Mouse (Mus musculus) kidney, adult 8-10 months (tissue): ENCODE data around the gene Meis1.
A peak's percentile ranks its signal among the peaks of the same experiment; 100 is the strongest.

Experiments used
- DNase-seq, 2 experiments: peaks; one replicate each; pipeline ENCODE4 v3.0.0; 2022

The Meis1 gene

GRCm38 (mm10) chr11:18900489-18900888 lies 118.3 kb downstream of the Meis1 start:
- no peak for DNase-seq

DNA sequence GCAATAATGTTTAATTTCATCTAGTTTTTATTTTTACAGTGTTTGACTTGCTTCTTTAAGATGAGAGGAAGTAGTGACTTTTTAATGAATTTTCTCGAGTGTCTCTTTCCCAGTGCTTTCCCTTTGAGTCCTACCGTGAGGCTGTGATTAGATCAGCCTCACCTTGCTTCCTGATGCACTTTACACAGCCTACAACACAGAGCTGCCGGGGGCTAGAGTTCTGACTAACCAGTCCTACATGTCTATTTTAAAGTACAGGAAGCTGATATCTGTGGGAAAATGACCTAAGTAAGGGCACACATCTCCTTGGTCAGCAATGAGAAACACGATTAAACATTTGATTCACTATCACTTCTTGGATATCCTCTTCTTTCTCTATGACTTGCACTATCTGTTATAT lies 119.9 kb downstream of the Meis1 start:
- DNase-seq: no peak

DNA sequence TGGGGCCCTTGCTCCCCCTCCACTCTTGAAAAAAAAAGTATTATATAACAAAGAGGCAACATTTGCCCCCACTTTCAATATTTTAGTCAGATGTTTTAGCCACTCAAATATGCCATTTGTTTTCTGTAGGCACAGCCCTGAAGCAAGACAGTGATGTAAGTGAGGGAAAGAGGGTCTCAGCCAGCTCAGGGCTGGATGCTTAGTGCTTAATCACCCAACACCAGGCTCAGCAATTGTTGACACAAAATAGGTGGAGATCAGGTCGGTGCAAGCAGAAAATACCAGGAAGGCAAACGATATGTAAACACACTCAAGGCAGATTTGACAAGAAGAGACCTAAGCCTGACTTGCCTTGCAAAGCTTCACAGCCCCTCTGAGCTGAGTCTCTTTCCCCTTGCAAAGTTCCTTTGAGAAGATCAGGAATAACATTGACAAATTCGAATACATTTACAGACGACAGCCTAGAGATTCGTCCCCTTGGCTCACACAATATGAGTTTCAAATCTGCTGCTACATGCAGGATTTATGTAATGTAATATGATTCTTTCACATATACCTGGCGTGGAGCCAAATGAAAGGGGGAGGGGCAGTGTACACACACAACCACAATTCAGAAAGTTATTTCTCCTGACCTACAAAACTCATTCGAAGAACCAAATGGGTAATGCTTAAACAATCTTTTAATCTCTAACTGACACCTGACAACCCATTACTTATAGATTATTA lies 120.7 kb downstream of the Meis1 start:
- DNase-seq: no peak

DNA sequence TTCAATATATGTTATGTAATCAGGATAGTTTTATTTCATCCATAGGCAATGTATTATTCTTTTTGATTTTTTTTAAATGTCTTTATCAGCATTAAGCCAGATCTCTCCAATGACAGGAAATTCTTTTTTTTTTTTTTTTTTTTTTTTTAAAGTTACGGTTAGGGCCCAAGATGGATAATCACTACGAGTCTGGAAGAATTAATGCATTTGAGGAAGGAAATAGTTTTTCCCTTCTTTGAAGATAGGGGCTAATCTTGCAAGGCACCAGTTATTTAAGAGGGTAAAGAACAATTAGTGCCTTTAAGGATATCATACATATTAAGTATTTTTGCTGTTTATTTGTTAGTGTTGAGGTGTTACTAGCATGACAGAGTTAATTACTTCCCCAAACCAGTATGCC lies 121.5 kb downstream of the Meis1 start:
- no peak for DNase-seq

GRCm38 (mm10) chr11:18892470-18892869 lies 126.3 kb downstream of the Meis1 start:
- no peak for DNase-seq

- DNase-seq: no peak
Observed at GRCm38 (mm10) chr11:18889139-18889538, 129.6 kb downstream of the Meis1 start.

DNA sequence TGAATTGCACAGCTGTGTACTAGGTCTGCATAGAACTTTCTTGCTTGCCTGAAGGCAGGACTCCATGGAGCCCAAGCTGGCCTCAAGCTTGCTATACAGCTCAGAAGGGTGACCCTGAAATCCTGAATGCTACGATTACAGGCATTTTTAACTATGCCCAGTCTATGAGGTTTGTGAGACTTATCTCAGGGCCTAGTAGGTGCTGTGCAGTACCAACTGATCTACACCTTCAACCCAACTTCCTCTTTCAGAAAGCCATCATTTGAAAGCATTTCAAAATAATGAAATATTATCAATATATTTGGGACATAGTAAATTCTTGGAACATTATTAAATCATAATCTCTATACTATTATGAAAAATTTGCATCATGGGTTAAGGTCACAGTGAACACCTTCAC lies 130.1 kb downstream of the Meis1 start:
- no peak for DNase-seq

GRCm38 (mm10) chr11:18885729-18886325 lies 133.0 kb downstream of the Meis1 start:
- DNase-seq: no peak

GRCm38 (mm10) chr11:18885036-18885728 lies 133.6 kb downstream of the Meis1 start:
- no peak for DNase-seq

DNA sequence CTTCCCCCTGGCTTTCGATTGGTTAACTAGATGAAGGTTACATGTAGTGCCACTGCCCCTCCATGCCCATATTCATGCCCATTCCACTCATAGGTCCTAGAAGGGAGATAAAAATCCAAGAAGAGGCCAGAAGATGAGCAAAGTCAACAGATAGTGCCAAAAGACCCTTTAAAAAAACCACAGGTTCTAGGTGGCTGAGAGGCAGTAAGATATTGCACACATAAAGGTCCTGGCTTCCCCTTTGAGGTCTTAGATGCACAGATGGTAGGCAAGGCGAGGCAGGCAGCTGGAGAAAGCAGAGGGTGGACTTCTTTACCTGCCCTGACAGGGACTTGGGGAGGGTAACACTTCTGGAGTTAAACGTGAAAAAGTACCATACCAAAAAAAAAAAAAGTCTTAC lies 134.8 kb downstream of the Meis1 start:
- no peak for DNase-seq

DNA sequence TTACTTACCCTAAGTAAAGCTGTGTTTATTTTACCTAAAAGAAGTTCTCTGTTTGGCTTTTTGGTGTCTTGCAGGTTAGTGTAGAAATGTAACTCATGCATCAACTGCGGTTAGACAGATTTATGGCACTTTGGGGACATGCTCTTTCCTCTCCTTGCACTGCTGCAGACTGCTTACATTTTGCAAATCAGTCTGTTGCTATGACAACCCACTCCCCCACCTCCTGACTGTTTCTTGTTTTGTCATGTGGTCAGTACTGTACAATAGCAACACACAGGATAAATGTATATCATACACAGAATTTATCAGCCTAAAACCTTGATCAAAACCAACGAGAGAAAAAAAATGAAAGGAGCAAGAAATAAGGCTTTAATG lies 135.3 kb downstream of the Meis1 start:
- DNase-seq: no peak

DNA sequence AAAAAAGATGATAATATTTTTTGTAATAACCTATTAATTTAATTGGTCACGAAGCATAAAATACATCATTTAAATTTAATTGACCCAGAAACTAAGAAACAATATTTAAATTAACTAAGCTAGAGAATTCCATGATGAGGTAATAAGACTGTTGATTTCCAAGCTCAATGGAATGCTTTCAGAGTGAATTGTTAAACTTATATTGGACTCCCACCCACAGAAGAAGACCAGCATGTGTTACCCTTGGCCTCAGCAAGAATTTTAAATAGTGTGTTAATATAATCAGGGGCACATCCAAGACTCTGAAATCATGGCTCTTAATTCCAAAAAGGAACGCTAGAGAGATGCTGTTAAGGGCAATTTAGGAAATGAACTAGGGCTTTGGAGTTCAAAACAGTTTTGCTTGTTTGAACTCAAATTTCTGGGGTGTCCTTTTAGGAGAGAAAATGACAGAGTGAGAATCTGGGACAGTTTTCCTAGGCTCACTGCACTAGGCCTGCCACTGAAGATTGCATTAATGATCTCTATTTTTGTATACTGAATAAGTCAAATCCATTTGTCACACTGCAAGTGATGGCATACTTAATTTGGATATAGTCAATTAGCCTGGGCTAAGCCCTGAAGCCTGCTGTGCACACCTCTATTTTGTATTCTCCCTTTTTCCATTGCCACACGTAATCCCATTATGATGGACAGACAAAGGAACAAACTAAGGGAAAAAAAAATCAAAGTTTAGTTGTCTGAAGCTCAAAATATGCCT lies 135.9 kb downstream of the Meis1 start:
- no peak for DNase-seq

DNA sequence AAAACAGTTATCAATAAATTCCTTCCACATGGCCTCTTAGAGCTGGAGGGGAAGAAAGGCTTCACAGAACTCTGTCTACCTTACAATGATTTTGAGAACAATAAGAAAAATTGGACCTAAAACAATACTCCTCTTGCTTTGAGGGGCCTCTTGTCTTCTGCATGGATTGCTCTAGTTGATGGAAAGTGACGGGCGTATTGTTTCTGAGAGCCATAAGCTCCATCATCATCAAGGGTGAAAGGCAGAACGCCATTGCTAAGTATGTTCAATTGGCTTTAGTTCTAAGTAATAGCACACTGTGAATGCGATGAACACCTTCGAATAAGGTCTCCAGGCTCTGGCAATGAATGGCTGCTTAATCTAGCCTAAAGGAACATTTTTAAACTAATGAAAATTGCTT lies 136.5 kb downstream of the Meis1 start:
- no peak for DNase-seq

- no peak for DNase-seq
Observed at GRCm38 (mm10) chr11:18880806-18881205, 138.0 kb downstream of the Meis1 start.

DNA sequence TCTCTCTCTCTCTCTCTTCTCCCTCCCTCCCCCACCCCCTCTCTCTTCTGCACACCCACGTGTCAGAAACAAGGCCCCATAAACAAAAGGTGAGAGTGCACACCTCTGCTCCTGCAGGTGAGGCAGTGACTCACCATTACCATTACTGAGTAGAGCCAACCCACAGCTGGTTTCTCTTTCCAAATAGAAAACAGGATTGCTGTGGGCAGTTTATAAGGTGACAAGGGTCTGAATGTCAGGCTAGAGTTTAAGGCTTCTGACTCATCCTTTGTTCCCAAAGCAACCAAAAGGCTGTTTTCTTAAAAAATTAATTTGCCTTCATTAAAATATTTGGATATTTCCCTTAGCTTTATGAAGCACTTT lies 139.3 kb downstream of the Meis1 start:
- no peak for DNase-seq

DNA sequence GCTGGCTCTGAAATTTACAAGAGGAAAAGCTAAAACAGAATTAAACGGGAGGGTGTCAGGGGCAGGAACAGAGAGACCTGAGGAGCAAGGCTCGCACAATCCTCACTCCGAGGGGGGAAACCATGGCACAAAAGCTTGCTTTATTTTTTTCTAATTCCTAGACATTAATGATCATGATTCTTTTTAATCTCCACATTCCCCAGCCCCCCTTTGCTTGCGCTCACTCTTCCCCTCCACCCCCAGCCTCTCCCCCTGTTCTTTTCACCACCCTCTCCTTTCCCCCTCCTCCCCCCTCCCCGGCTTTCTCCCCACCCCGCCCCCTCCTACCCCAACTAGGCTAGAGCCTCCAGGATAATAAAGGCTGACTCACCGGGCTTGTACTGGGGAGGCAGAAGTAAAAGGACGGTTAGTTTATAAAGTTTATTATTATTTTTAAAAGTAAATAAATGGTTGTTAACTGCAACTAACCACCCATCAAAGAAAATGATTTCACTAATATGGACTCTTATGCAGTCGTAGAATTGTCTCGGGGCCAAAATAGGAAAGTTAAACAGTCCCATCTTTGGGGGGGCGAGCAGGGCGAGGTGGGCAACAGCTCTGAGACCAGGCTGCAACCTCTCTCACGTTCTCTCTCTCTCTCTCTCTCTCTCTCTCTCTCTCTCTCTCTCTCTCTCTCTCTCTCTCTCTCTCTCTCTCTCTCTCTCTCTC lies 139.9 kb downstream of the Meis1 start:
- DNase-seq: no peak

DNA sequence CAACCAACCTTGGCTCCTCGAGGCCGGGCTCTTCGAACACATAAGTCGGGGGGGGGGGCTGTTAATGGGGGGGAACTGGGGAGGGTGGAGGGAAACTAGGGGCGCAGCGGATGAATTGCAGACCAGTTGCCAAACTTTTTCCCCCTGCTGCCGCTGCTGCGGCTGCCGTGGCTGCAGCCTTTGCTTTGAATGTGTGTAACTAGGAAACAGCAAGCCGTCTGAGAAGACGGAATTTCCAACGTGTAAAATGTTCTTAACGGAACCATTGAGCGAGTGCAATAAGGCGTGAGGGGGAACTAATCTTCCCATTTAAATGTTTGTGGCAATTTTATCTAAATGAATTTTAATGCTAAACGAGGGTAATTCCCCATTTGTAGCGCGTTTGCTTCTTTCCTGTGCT lies 140.8 kb downstream of the Meis1 start:
- no peak for DNase-seq

GRCm38 (mm10) chr11:18877626-18878011 lies 141.2 kb downstream of the Meis1 start:
- peak in 1 of 2 experiments; percentile 32 for DNase-seq

GRCm38 (mm10) chr11:18876886-18877625 lies 141.7 kb downstream of the Meis1 start:
- peak in 1 of 2 experiments; percentile 22 for DNase-seq

GRCm38 (mm10) chr11:18875911-18876885 lies 142.6 kb downstream of the Meis1 start:
- no peak for DNase-seq
